Mouse (Mus musculus) intestine, postnatal 0 days (tissue): ENCODE measurements around the gene Uhmk1. TPM values are rescaled to one million over a fixed set of nuclear protein-coding genes. Genes with fewer than 3 reads are reported as not detected.

Experiments
- ATAC-seq: fragments of 200-750 bp; cut with Nextera tagmentation; 2 replicates; pipeline ENCODE4 v1.8.0; 2017; ENCODE audit warnings: mild to moderate bottlenecking, moderate TSS enrichment, moderate library complexity
- H3K27ac ChIP-seq: fragments of 300-500 bp; sonication (generic); 2 replicates; pipeline ENCODE4 v1.5.1; 2014; ENCODE audit warnings: mild to moderate bottlenecking, low read depth, low read length, moderate library complexity
- H3K27me3 ChIP-seq: fragments of 300-500 bp; sonication (generic); replicated peaks from 2 replicates; pipeline ENCODE4 v1.6.1; 2014; ENCODE audit warnings: low read length, mixed read lengths; ENCODE audit not compliant: control insufficient read depth, insufficient read depth
- H3K36me3 ChIP-seq: fragments of 300-500 bp; sonication (generic); 2 replicates; pipeline ENCODE4 v1.6.1; 2014; ENCODE audit warnings: mild to moderate bottlenecking, moderate library complexity; ENCODE audit not compliant: control insufficient read depth, insufficient read depth
- H3K4me1 ChIP-seq: fragments of 300-500 bp; sonication (generic); replicated peaks from 2 replicates; pipeline ENCODE4 v1.6.1; 2014; ENCODE audit warnings: antibody characterized with exemption, low read length, mixed read lengths; ENCODE audit not compliant: control insufficient read depth, insufficient read depth
- H3K4me2 ChIP-seq: fragments of 300-500 bp; sonication (generic); replicated peaks from 2 replicates; pipeline ENCODE4 v1.6.1; 2014; ENCODE audit warnings: low read depth, mild to moderate bottlenecking, moderate library complexity
- H3K4me3 ChIP-seq: fragments of 300-500 bp; sonication (generic); 2 replicates; pipeline ENCODE4 v1.5.1; 2014; ENCODE audit warnings: low read depth, low read length
- H3K9ac ChIP-seq: fragments of 300-500 bp; sonication (generic); 2 replicates; pipeline ENCODE4 v1.6.1; 2014; ENCODE audit warnings: mild to moderate bottlenecking, low read depth, low read length
- H3K9me3 ChIP-seq: fragments of 300-500 bp; sonication (generic); 2 replicates; pipeline ENCODE4 v1.6.1; 2016; ENCODE audit warnings: mixed run types; ENCODE audit not compliant: control insufficient read depth
- CTCF ChIP-seq: sonication (generic); IDR thresholded peaks from 2 replicates; pipeline ENCODE4 v1.5.1; 2016; ENCODE audit warnings: low read depth, mild to moderate bottlenecking, control low read depth, antibody characterized with exemption, moderate library complexity
- WGBS: fragments of 180-500 bp; shearing (Covaris S2); extraction: QIAGEN DNeasy Blood & Tissue Kit; methylation state at CpG from one replicate; pipeline ENCODE4 v1.1.7; 2014; 5-methylcytosine and 5-hydroxymethylcytosine counted together
- polyA plus RNA-seq: library from polyadenylated mRNA; unstranded; fragments of >200 nt; fragmentation: Nextera tagmentation; extraction: Ambion mirVana; gene quantifications from 2 replicates; pipeline ENCODE4 v1.2.1, GENCODE M21; 2015

Uhmk1 gene
- polyA plus RNA-seq, 1 experiment from 2014 or later: 5.4 TPM

DNA sequence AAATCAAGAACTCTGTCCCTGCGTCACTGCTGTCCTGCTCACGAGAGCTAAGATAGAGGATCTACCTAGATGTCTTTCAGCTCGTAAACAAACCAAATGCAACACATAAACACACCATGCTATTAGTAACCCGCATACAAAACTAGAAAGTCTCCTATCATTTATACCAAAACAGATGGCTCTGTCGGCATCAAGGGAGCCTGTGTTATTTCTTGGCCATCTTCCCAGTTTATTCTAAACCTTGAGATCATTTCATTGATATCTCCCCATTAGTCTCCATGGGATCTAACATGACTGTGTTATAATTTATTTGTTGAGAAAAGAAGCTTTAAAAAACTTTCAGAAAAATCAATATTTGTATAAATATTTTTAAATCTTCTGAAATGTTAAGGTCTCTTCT, 59.4 kb downstream of the Uhmk1 start:
- Histone ChIP-seq H3K4me2 (no peak overlapping the region), H3K4me3 (no peak overlapping the region), H3K9ac (no peak overlapping the region), H3K9me3 (no peaks in the 10 kb centered on the region), H3K27me3 (no peaks in the 10 kb centered on the region), H3K36me3 (peaks cover 20% of the 10 kb centered on the region), H3K27ac (no peak overlapping the region), H3K4me1 (no peaks in the 10 kb centered on the region)
- 77% methylated on average over 5 of the region's 5 CpGs for WGBS
- no peak for ATAC-seq
- no peak for TF ChIP-seq CTCF

DNA sequence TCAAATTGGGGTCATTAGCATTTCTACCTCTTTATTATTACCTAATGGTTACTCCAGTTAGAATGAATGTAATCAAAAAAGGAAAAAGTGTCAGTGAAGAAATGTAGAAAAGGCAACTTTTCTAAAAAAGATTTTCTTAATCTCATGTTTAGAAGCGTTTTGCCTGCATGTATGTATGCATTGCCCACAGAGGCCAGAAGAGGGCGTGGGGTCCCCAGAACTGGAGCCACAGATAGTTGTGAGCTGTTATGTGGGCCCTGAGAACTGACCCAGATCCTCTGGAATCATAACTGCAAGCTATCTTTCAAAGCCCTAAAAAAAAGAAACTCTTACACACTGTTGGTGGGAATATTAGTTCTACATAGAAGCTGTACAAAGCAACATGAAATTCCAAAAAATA, 59.9 kb downstream of the Uhmk1 start:
- H3K27me3 ChIP-seq: no peaks in the 10 kb centered on the region
- H3K4me1 ChIP-seq: no peaks in the 10 kb centered on the region
- no peak overlapping the region for H3K27ac ChIP-seq
- H3K4me3 ChIP-seq: no peak overlapping the region
- H3K9ac ChIP-seq: no peak overlapping the region
- no peaks in the 10 kb centered on the region for H3K9me3 ChIP-seq
- peak; percentile 48 for TF ChIP-seq CTCF
- H3K4me2 ChIP-seq: no peak overlapping the region
- H3K36me3 ChIP-seq: peaks cover 23% of the 10 kb centered on the region
- no peak for ATAC-seq
- WGBS: 74% methylated on average over 2 of the region's 2 CpGs

DNA sequence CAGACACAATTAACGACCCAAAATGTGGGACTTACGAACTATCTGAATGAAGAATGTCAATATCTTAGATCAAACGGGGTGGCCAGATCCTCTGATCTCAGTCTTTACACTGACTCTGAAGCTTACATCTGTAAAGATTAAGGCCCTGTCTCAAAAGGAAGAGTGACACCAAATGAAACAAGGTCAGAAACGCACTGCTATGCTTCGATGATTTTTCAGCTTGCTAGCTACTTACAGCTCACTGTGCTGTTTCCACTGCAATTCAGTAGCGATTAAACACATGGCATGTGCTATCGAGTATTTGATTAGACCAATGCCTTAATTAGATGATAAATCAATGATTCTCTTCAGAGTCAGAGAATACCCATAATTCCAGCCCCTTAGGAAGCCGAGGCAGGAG, 61.2 kb downstream of the Uhmk1 start:
- TF ChIP-seq CTCF: no peak
- no peak overlapping the region for H3K9ac ChIP-seq
- 89% methylated on average over 8 of the region's 8 CpGs for WGBS

DNA sequence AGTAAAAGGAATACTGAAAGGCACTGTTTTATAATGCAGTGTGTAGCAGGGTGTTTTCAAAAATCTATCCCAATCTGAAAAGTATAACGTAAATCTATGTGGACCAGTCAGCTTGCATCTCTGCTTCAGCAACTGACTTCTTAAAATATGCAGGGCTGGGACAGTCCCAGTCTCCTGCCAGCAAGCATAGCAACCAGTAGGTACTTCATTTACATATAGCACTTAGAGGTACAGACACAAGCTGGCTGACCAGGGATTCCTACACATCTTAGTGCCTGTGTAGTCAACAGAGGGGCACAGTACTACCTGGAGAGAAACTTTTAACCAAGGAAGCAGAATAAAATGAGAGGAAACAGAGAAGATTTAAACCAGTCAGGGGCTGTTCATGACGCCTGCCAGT, 62.6 kb downstream of the Uhmk1 start:
- no peak for ATAC-seq
- no peak for TF ChIP-seq CTCF
- Histone ChIP-seq H3K27me3 (no peaks in the 10 kb centered on the region), H3K36me3 (peaks cover 32% of the 10 kb centered on the region), H3K4me3 (no peak overlapping the region), H3K4me2 (no peak overlapping the region), H3K27ac (no peak overlapping the region), H3K4me1 (no peaks in the 10 kb centered on the region), H3K9ac (no peak overlapping the region), H3K9me3 (no peaks in the 10 kb centered on the region)
- 96% methylated on average over 2 of the region's 2 CpGs for WGBS

More for the DNA sequence above, 61.2 kb downstream of the Uhmk1 start:
- no peaks in the 10 kb centered on the region for H3K9me3 ChIP-seq
- H3K27me3 ChIP-seq: no peaks in the 10 kb centered on the region
- H3K27ac ChIP-seq: no peak overlapping the region
- H3K4me1 ChIP-seq: no peaks in the 10 kb centered on the region
- peaks cover 32% of the 10 kb centered on the region for H3K36me3 ChIP-seq
- H3K4me3 ChIP-seq: no peak overlapping the region
- no peak overlapping the region for H3K4me2 ChIP-seq
- ATAC-seq: no peak

DNA sequence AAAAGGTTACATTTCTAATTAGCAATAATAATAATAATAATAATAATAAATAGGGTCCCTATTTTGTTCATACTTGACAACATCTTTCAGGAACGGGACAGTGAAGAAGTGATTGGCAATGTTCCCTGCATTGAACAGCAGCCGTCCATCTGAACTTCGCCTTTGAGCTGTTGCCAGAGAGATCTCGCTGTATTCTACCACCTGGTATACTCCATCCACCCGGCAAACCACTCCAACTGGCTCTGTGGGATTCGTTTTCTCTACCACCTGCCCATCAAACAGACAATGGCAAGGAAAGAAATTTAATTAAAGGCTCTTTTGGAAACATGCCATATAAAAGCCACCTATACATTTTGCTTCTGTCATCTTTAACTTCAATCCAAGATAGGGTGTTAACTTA, 64.3 kb downstream of the Uhmk1 start:
- no peak for ATAC-seq
- H3K27me3 ChIP-seq: no peaks in the 10 kb centered on the region
- H3K9me3 ChIP-seq: no peaks in the 10 kb centered on the region
- no peaks in the 10 kb centered on the region for H3K4me1 ChIP-seq
- H3K9ac ChIP-seq: no peak overlapping the region
- 84% methylated on average over 6 of the region's 6 CpGs for WGBS
- TF ChIP-seq CTCF: no peak
- no peak overlapping the region for H3K4me2 ChIP-seq
- no peak overlapping the region for H3K4me3 ChIP-seq
- no peak overlapping the region for H3K27ac ChIP-seq
- H3K36me3 ChIP-seq: peaks cover 31% of the 10 kb centered on the region

DNA sequence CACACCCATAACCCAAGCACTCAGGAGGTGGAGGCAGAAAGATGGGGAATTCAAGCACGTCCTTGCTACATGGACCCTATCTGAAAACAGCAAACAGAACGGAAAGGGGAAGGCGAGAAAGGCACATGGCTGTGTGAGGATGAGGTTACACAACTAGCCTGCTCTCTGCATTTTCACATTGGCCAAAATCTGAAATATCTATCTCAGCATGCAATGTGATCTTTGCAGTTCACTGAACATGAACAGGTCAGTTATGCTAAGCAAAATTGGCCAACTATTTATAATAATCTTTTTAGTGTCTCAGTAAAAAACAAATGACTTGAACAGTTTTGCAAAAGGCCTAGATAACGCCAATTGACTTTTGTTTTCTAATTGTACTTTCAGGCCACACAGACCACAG, 65.4 kb downstream of the Uhmk1 start:
- 90% methylated on average over 4 of the region's 4 CpGs for WGBS
- Histone ChIP-seq H3K36me3 (peaks cover 34% of the 10 kb centered on the region), H3K4me2 (no peak overlapping the region), H3K4me1 (no peaks in the 10 kb centered on the region), H3K9ac (no peak overlapping the region), H3K27me3 (no peaks in the 10 kb centered on the region), H3K4me3 (no peak overlapping the region), H3K27ac (no peak overlapping the region), H3K9me3 (no peaks in the 10 kb centered on the region)
- ATAC-seq: no peak
- no peak for TF ChIP-seq CTCF

DNA sequence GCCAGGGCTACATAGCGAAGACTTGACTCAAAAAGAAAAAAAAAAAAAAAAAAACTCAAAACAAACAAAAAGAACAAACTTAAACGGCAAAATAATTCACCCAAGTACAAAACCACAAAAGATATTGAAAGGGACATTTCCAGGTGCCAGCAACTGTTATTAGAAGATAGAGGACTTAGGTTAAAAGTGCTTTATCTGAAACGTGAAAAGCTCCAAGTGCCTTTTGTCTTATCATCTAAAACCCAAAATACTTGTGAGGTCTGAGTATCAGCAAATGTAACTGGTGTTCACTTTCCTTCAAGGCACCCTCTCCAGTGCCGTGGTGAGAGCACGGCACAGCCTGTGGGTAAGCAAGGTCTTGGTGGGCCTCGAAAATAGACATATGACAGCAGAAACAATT, 66.7 kb downstream of the Uhmk1 start:
- H3K27me3 ChIP-seq: no peaks in the 10 kb centered on the region
- no peak overlapping the region for H3K9ac ChIP-seq
- TF ChIP-seq CTCF: no peak
- no peak overlapping the region for H3K27ac ChIP-seq
- 93% methylated on average over 6 of the region's 6 CpGs for WGBS
- no peaks in the 10 kb centered on the region for H3K9me3 ChIP-seq
- H3K4me2 ChIP-seq: no peak overlapping the region
- no peak overlapping the region for H3K4me3 ChIP-seq
- no peaks in the 10 kb centered on the region for H3K4me1 ChIP-seq
- no peak for ATAC-seq
- peaks cover 42% of the 10 kb centered on the region for H3K36me3 ChIP-seq
